Mouse (Mus musculus) ES-E14 (cell line): ENCODE data around the gene Gm12830.

ENCODE experiments used
- CHD2 ChIP-seq: IDR thresholded peaks from 2 replicates; pipeline ENCODE4 v1.6.1; 2014; ENCODE audit warnings: mild to moderate bottlenecking, low read depth, low read length, inconsistent platforms
- HCFC1 ChIP-seq: IDR thresholded peaks from 2 replicates; pipeline ENCODE4 v1.6.1; 2012; ENCODE audit warnings: low read length, inconsistent platforms, borderline replicate concordance; ENCODE audit not compliant: insufficient read depth
- MAFK ChIP-seq: IDR thresholded peaks from 2 replicates; pipeline ENCODE4 v1.6.1; 2014; ENCODE audit warnings: mild to moderate bottlenecking, low read depth, low read length, inconsistent platforms; ENCODE audit not compliant: insufficient read depth
- ZNF384 ChIP-seq: IDR thresholded peaks from 2 replicates; pipeline ENCODE4 v1.6.1; 2012; ENCODE audit warnings: low read depth, low read length, inconsistent platforms

- TF ChIP-seq HCFC1: no peak
- no peak for TF ChIP-seq MAFK
- no peak for TF ChIP-seq ZNF384
- no peak for TF ChIP-seq CHD2
Observed at GRCm38 (mm10) chr4:114900866-114901642, 79.5 kb downstream of the Gm12830 start.
